Mouse (Mus musculus) heart, embryonic 15.5 days (tissue): ENCODE measurements around the gene Sh3tc1. TPM values are rescaled to one million over a fixed set of nuclear protein-coding genes. Genes with fewer than 3 reads are reported as not detected.

Experiments used
- ATAC-seq: fragments of 200-750 bp; cut with Nextera tagmentation; replicated peaks from 2 replicates; pipeline ENCODE4 v1.8.0; 2017; ENCODE audit warnings: low read depth, moderate TSS enrichment; ENCODE audit not compliant: insufficient number of reproducible peaks, insufficient read depth, low FRiP score
- H3K27ac ChIP-seq: fragments of 300-500 bp; sonication (generic); 2 replicates; pipeline ENCODE4 v1.5.1; 2015; ENCODE audit warnings: mild to moderate bottlenecking, inconsistent platforms
- H3K27me3 ChIP-seq: fragments of 300-500 bp; sonication (generic); 2 replicates; pipeline ENCODE4 v1.6.1; 2015; ENCODE audit warnings: inconsistent platforms
- H3K36me3 ChIP-seq: fragments of 300-500 bp; sonication (generic); 2 replicates; pipeline ENCODE4 v1.6.1; 2015; ENCODE audit warnings: mild to moderate bottlenecking, inconsistent platforms
- H3K4me1 ChIP-seq: fragments of 300-500 bp; sonication (generic); replicated peaks from 2 replicates; pipeline ENCODE4 v1.6.1; 2015; ENCODE audit warnings: inconsistent platforms
- H3K4me2 ChIP-seq: fragments of 300-500 bp; sonication (generic); 2 replicates; pipeline ENCODE4 v1.6.1; 2015; ENCODE audit warnings: inconsistent platforms, mild to moderate bottlenecking, moderate library complexity
- H3K4me3 ChIP-seq: fragments of 300-500 bp; sonication (generic); 2 replicates; pipeline ENCODE4 v1.5.1; 2015; ENCODE audit warnings: mild to moderate bottlenecking, inconsistent platforms
- H3K9ac ChIP-seq: fragments of 300-500 bp; sonication (generic); 2 replicates; pipeline ENCODE4 v1.6.1; 2015; ENCODE audit warnings: mild to moderate bottlenecking, inconsistent platforms
- H3K9me3 ChIP-seq: fragments of 300-500 bp; sonication (generic); replicated peaks from 2 replicates; pipeline ENCODE4 v1.6.1; 2016; ENCODE audit warnings: inconsistent platforms
- WGBS: fragments of 180-500 bp; shearing (Covaris S2); methylation state at CpG from one replicate; pipeline ENCODE4 v1.1.7; 2015; ENCODE audit warnings: mixed read lengths; 5-methylcytosine and 5-hydroxymethylcytosine counted together
- polyA plus RNA-seq: library from polyadenylated mRNA; unstranded; fragments of >200 nt; fragmentation: Nextera tagmentation; extraction: Ambion mirVana; gene quantifications from 2 replicates; pipeline ENCODE4 v1.2.1, GENCODE M21; 2015

Gene Sh3tc1
- polyA plus RNA-seq, 1 experiment from 2014 or later: 8.6 TPM

- H3K4me1 ChIP-seq: peaks cover 17% of the 10 kb centered on the region
- peak within 1 kb of the TSS; percentile 68 for H3K9ac ChIP-seq
- 10% methylated on average over 38 of the region's 42 CpGs for WGBS
- peak; percentile 55 for ATAC-seq
- no peaks in the 10 kb centered on the region for H3K9me3 ChIP-seq
- H3K36me3 ChIP-seq: no peaks in the 10 kb centered on the region
- peak within 1 kb of the TSS; percentile 53 for H3K4me3 ChIP-seq
- H3K27me3 ChIP-seq: peaks cover 42% of the 10 kb centered on the region
- peak within 1 kb of the TSS; percentile 93 for H3K4me2 ChIP-seq
- H3K27ac ChIP-seq: no peak within 1 kb of the TSS
Observed at GRCm38 (mm10) chr5:35679256-35680155, 60.3 kb downstream of the Sh3tc1 start, which contains the start of gene Htra3. TSS of gene Htra3 (minus strand) at chr5:35679782.

GRCm38 (mm10) chr5:35676964-35677363 is 62.8 kb downstream of the Sh3tc1 start:
- Histone ChIP-seq H3K27me3 (peaks cover 42% of the 10 kb centered on the region), H3K4me3 (no peak overlapping the region), H3K36me3 (no peaks in the 10 kb centered on the region), H3K9me3 (no peaks in the 10 kb centered on the region), H3K27ac (no peak overlapping the region), H3K4me1 (peaks cover 38% of the 10 kb centered on the region), H3K9ac (no peak overlapping the region), H3K4me2 (no peak overlapping the region)
- WGBS: 80% methylated on average over 7 of the region's 7 CpGs
- ATAC-seq: no peak

GRCm38 (mm10) chr5:35674081-35674555 is 65.7 kb downstream of the Sh3tc1 start:
- Histone ChIP-seq H3K9me3 (no peaks in the 10 kb centered on the region), H3K27ac (peak overlapping the region; percentile 75), H3K4me1 (peaks cover 61% of the 10 kb centered on the region), H3K4me3 (no peak overlapping the region), H3K36me3 (no peaks in the 10 kb centered on the region), H3K9ac (0 out of 2 replicates have a peak overlapping the region, but pooled peaks have one; percentile 12), H3K4me2 (no peak overlapping the region; the same call in 1 of the 2 replicates), H3K27me3 (peaks cover 24% of the 10 kb centered on the region)
- WGBS: 13% methylated on average over 4 of the region's 4 CpGs
- ATAC-seq: peak; percentile 54

- 38% methylated on average over 7 of the region's 7 CpGs for WGBS
- H3K9me3 ChIP-seq: no peaks in the 10 kb centered on the region
- H3K4me1 ChIP-seq: peaks cover 56% of the 10 kb centered on the region
- no peaks in the 10 kb centered on the region for H3K36me3 ChIP-seq
- peak overlapping the region; percentile 29; the same call in 1 of the 2 replicates for H3K9ac ChIP-seq
- H3K27me3 ChIP-seq: peaks cover 16% of the 10 kb centered on the region
- H3K27ac ChIP-seq: peak overlapping the region; percentile 75
- H3K4me3 ChIP-seq: no peak overlapping the region
- peak; percentile 63 for ATAC-seq
- H3K4me2 ChIP-seq: no peak overlapping the region
Observed at GRCm38 (mm10) chr5:35673086-35673485, 66.7 kb downstream of the Sh3tc1 start.

GRCm38 (mm10) chr5:35672581-35672980 is 67.2 kb downstream of the Sh3tc1 start:
- H3K27me3 ChIP-seq: peaks cover 16% of the 10 kb centered on the region
- 60% methylated on average over 1 of the region's 1 CpGs for WGBS
- no peaks in the 10 kb centered on the region for H3K9me3 ChIP-seq
- ATAC-seq: no peak
- peak overlapping the region; percentile 75 for H3K27ac ChIP-seq
- no peak overlapping the region for H3K4me2 ChIP-seq
- peak overlapping the region; percentile 29; the same call in 1 of the 2 replicates for H3K9ac ChIP-seq
- no peaks in the 10 kb centered on the region for H3K36me3 ChIP-seq
- H3K4me1 ChIP-seq: peaks cover 56% of the 10 kb centered on the region
- no peak overlapping the region for H3K4me3 ChIP-seq

- H3K4me1 ChIP-seq: peaks cover 56% of the 10 kb centered on the region
- peaks cover 9% of the 10 kb centered on the region; the same call in 1 of the 2 replicates for H3K27me3 ChIP-seq
- 30% methylated on average over 9 of the region's 9 CpGs for WGBS
- H3K4me3 ChIP-seq: no peak overlapping the region
- peak overlapping the region; percentile 64 for H3K27ac ChIP-seq
- H3K9me3 ChIP-seq: no peaks in the 10 kb centered on the region
- H3K36me3 ChIP-seq: no peaks in the 10 kb centered on the region
- no peak overlapping the region for H3K4me2 ChIP-seq
- peak; percentile 17; the same call in 1 of the 2 replicates for ATAC-seq
- H3K9ac ChIP-seq: no peak overlapping the region
Observed at GRCm38 (mm10) chr5:35671474-35671891, 68.3 kb downstream of the Sh3tc1 start.

- H3K27ac ChIP-seq: peak overlapping the region; percentile 64; the same call in 1 of the 2 replicates
- H3K4me3 ChIP-seq: no peak overlapping the region
- no peaks in the 10 kb centered on the region for H3K9me3 ChIP-seq
- H3K27me3 ChIP-seq: peaks cover 9% of the 10 kb centered on the region; the same call in 1 of the 2 replicates
- H3K9ac ChIP-seq: no peak overlapping the region
- WGBS: 48% methylated on average over 6 of the region's 6 CpGs
- ATAC-seq: 0 out of 2 replicates have a peak, but pooled peaks have one; percentile 5
- peaks cover 56% of the 10 kb centered on the region for H3K4me1 ChIP-seq
- H3K4me2 ChIP-seq: 0 out of 2 replicates have a peak overlapping the region, but pooled peaks have one; percentile 13
- no peaks in the 10 kb centered on the region for H3K36me3 ChIP-seq
Observed at GRCm38 (mm10) chr5:35670412-35670801, 69.4 kb downstream of the Sh3tc1 start.

- 0 out of 2 replicates have a peak overlapping the region, but pooled peaks have one; percentile 13 for H3K4me2 ChIP-seq
- no peak overlapping the region for H3K4me3 ChIP-seq
- no peak overlapping the region for H3K9ac ChIP-seq
- H3K9me3 ChIP-seq: no peaks in the 10 kb centered on the region
- ATAC-seq: no peak
- H3K27ac ChIP-seq: no peak overlapping the region
- WGBS: 40% methylated on average over 11 of the region's 11 CpGs
- peaks cover 56% of the 10 kb centered on the region for H3K4me1 ChIP-seq
- H3K27me3 ChIP-seq: peaks cover 14% of the 10 kb centered on the region; the same call in 1 of the 2 replicates
- H3K36me3 ChIP-seq: no peaks in the 10 kb centered on the region
Observed at GRCm38 (mm10) chr5:35669747-35670411, 69.9 kb downstream of the Sh3tc1 start.

- Histone ChIP-seq H3K4me1 (peaks cover 28% of the 10 kb centered on the region), H3K9me3 (no peaks in the 10 kb centered on the region), H3K27me3 (peaks cover 15% of the 10 kb centered on the region; the same call in 1 of the 2 replicates), H3K9ac (no peak overlapping the region), H3K4me3 (no peak overlapping the region), H3K4me2 (no peak overlapping the region), H3K27ac (no peak overlapping the region), H3K36me3 (no peaks in the 10 kb centered on the region)
- 83% methylated on average over 7 of the region's 7 CpGs for WGBS
- no peak for ATAC-seq
Observed at GRCm38 (mm10) chr5:35666152-35666551, 73.6 kb downstream of the Sh3tc1 start.

GRCm38 (mm10) chr5:35662021-35662545 is 77.7 kb downstream of the Sh3tc1 start:
- no peak overlapping the region for H3K4me3 ChIP-seq
- no peaks in the 10 kb centered on the region for H3K9me3 ChIP-seq
- ATAC-seq: no peak
- H3K4me2 ChIP-seq: no peak overlapping the region
- WGBS: 72% methylated on average over 9 of the region's 9 CpGs
- no peak overlapping the region for H3K9ac ChIP-seq
- H3K27ac ChIP-seq: no peak overlapping the region
- 0 out of 2 replicates have a peak, but pooled peaks cover 6% of the 10 kb centered on the region for H3K27me3 ChIP-seq
- H3K36me3 ChIP-seq: no peaks in the 10 kb centered on the region
- H3K4me1 ChIP-seq: peaks cover 14% of the 10 kb centered on the region

- H3K27me3 ChIP-seq: 0 out of 2 replicates have a peak, but pooled peaks cover 6% of the 10 kb centered on the region
- H3K9ac ChIP-seq: no peak overlapping the region
- H3K4me1 ChIP-seq: peaks cover 14% of the 10 kb centered on the region
- H3K27ac ChIP-seq: no peak overlapping the region
- ATAC-seq: no peak
- no peak overlapping the region for H3K4me2 ChIP-seq
- no peaks in the 10 kb centered on the region for H3K9me3 ChIP-seq
- no peaks in the 10 kb centered on the region for H3K36me3 ChIP-seq
- 46% methylated on average over 6 of the region's 6 CpGs for WGBS
- H3K4me3 ChIP-seq: no peak overlapping the region
Observed at GRCm38 (mm10) chr5:35661210-35661609, 78.6 kb downstream of the Sh3tc1 start.
